Mouse (Mus musculus) spleen, postnatal 10 days (tissue): ENCODE measurements around the gene Gcg.

Experiments
- DNase-seq, 2 experiments: peaks; one replicate each; pipeline ENCODE4 v3.0.0; 2021 to 2022; ENCODE audit warnings: low spot score in 2 of 2

Gene Gcg

GRCm38 (mm10) chr2:62460231-62460710, 23.2 kb downstream of the Gcg start:
- DNase-seq: peak in 1 of 2 experiments; percentile 53

- no peak for DNase-seq
Observed at GRCm38 (mm10) chr2:62459241-62460174, 23.9 kb downstream of the Gcg start.

DNA sequence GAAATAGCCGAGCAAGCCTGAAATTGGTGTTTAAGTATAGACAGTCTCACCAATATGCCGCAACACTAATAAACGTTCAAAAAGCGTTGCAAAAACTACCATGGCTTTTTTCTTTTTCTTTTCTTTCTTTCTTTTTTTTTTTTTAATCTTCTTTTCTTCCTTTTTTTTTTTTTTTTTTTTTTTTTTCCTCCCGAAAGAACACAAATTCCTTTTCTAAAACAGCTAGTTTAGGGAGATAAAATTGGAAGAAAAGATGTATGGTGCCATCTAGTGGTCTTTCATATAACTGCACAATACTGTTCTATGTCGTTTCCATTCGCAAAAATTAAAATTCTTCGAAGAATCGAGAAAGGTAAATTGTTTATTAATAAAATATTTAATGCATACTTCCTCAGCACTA, 25.4 kb downstream of the Gcg start:
- no peak for DNase-seq

DNA sequence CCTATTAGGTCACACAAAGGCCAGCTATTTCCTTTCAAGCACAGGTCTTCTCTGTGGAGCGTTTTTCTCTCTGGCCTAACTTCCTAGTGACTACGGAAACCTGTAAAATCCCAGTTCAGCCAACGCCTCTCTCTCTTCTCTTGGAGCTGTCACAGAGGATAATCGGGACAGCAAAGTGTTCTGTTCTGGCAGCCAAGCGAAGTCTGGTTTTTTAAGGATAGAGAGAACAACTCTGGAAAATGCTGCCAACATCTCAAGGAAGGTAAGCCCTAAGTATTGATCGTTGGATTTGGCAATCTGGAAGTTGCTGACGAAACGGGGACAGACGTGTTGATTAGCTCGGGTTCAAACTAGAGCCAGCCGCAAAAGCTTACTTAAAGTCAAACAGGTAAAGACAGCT, 28.5 kb downstream of the Gcg start:
- DNase-seq: no peak

DNA sequence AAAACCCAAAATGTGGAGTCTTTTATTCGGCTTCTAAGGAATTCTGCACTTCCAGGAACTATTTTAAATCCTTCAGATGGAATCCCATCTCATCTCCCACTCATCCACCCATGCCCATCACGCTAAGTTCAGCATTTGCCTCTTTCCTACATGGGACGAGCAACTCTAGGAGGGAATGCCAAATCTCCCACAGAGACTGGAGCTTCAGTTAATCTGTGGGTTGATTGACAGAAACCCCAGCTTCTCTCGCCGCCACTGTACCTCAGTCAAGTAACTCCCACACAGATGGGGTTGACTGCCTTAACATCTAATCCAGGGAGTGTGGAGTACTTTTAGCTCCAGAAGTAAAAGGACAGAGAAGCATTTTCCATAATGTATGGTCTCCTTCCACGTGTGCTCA, 29.4 kb downstream of the Gcg start:
- no peak for DNase-seq

DNA sequence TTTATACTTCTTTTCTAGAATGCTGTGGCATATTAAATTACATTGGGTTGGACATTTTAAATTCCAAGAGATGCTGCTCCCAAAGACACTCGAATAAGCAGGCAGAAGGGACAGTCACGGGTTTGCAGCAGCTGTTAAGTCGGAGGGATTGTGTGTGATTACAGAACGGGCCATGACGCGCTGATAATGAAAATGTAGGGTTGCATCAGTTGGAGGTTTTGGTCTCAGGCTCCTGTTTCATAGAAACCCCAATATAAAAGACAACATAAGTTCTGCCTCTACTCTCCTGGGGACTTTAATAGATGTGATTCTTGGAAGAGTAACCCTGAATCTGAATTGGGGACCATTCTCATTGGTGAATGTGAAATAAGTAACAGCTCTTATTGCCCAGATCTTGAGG, 33.1 kb downstream of the Gcg start:
- no peak for DNase-seq

DNA sequence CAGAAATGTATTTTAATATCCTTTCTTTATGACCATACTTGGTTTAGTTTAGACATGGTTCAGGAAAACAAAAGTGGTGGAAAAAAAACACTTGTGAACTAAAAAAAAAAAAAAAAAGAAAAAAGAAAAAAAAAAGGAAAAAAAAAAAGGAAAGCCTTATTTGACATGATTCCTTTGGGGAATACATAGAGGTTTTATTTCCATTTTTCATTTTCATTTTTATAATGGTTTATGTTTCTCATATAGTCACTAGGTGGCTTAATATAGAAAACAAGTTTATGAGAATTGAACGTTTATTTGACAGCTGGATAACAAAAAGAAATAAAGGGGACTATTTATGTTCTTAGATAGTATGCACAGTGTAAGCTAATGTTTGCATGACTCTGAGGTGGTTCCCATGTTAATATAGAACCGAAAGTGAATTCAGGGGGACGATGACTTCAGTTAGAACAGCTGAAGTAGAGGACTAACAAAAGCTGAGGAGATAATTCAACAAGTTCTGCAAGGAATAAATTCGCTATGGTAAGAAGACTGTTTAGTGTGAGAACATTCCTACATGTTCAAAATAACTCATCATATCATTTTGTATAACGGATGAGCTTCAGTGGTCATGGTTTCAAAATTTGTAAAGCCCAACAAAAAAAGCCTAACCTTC, 33.6 kb downstream of the Gcg start:
- no peak for DNase-seq

- peak; percentile 47 to 71 for DNase-seq
Observed at GRCm38 (mm10) chr2:62440802-62441544, 42.5 kb downstream of the Gcg start.

- DNase-seq: no peak
Observed at GRCm38 (mm10) chr2:62440083-62440482, 43.4 kb downstream of the Gcg start.

- DNase-seq: no peak
Observed at GRCm38 (mm10) chr2:62431245-62431795, 52.1 kb downstream of the Gcg start.

- DNase-seq: no peak
Observed at GRCm38 (mm10) chr2:62425941-62426340, 57.5 kb downstream of the Gcg start.
